Mouse (Mus musculus) myocyte (in vitro differentiated cells): Measurements from ENCODE around the gene Ipmk.

Experiments
- CEBPB ChIP-seq: IDR thresholded peaks from 2 replicates; pipeline ENCODE4 v1.6.1; 2011; ENCODE audit warnings: mild to moderate bottlenecking, moderate library complexity; ENCODE audit not compliant: poor library complexity, insufficient read depth, severe bottlenecking
- E2F4 ChIP-seq: IDR thresholded peaks from one replicate; pipeline ENCODE4 v1.6.1; 2011; ENCODE audit warnings: mild to moderate bottlenecking, control low read depth, moderate library complexity; ENCODE audit not compliant: insufficient read depth
- MAX ChIP-seq: IDR thresholded peaks from one replicate; pipeline ENCODE4 v1.6.1; 2011; ENCODE audit warnings: low read depth, mild to moderate bottlenecking, control low read depth
- MYOD1 ChIP-seq, 3 experiments: IDR thresholded peaks; one replicate each; pipeline ENCODE4 v1.6.1; 2011; ENCODE audit warnings: control low read depth in 2 of 3, low read depth in 2 of 3, mild to moderate bottlenecking in 2 of 3, moderate library complexity in 1 of 3; ENCODE audit not compliant: insufficient read length in 2 of 3, control insufficient read depth in 1 of 3
- POLR2A ChIP-seq: IDR thresholded peaks from one replicate; pipeline ENCODE4 v1.6.1; 2011; ENCODE audit warnings: low read depth, mild to moderate bottlenecking, control low read depth, moderate library complexity; ENCODE audit not compliant: insufficient read length
- POLR2AphosphoS2 ChIP-seq: IDR thresholded peaks from one replicate; pipeline ENCODE4 v1.6.1; 2011; ENCODE audit warnings: low read depth, control low read depth; ENCODE audit not compliant: insufficient read length
- SRF ChIP-seq: IDR thresholded peaks from one replicate; pipeline ENCODE4 v1.6.1; 2011; ENCODE audit warnings: low read depth; ENCODE audit not compliant: control insufficient read depth, insufficient read length
- TCF12 ChIP-seq: IDR thresholded peaks from one replicate; pipeline ENCODE4 v1.6.1; 2011; ENCODE audit warnings: mild to moderate bottlenecking, control low read depth; ENCODE audit not compliant: poor library complexity, insufficient read depth, severe bottlenecking

DNA sequence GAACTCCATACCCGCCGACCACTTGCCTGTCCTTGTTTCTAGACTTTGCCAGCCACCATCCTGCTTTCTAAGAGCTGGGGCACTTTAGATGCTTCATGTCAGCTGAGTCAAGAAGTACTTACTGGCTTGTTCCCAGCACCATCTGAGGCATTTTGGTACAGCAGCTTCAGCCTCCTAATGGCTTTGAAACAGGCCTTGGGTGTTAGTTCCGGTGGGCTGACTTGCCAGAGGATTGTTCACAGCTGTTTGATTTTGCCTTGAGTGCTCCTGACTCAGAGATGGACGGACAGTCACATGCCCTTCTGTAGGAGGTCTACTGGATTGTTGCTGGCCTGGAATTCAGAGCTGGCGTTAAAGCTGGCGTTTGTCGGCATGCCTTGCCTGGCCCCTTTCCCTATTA lies 13.5 kb downstream of the Ipmk start:
- no peak for TF ChIP-seq E2F4
- no peak for TF ChIP-seq POLR2A
- peak in 1 of 3 experiments; percentile 16 for TF ChIP-seq MYOD1 (IDR thresholded peaks at IDR 0.05; ENCODE audit: control insufficient read depth in 1 of 3, insufficient read length in 2 of 3, low read depth in 2 of 3)
- TF ChIP-seq POLR2AphosphoS2 = no peak
- no peak for TF ChIP-seq CEBPB
- no peak for TF ChIP-seq MAX
- no peak for TF ChIP-seq SRF
- no peak for TF ChIP-seq TCF12
